Mouse (Mus musculus) G1E-ER4 (cell line): Measurements from ENCODE around the gene Podn. TPM values are rescaled to one million over a fixed set of nuclear protein-coding genes. Genes with fewer than 3 reads are reported as not detected.

Experiments used
- GATA1 ChIP-seq: IDR thresholded peaks from one replicate; pipeline ENCODE4 v1.8.0; 2012; ENCODE audit warnings: low read length, inconsistent platforms
- polyA plus RNA-seq: library from polyadenylated mRNA; stranded (reverse); fragments of >175 nt; gene quantifications from 2 replicates; pipeline ENCODE4 v1.2.3, GENCODE M21; 2012

Gene Podn
- polyA plus RNA-seq, 1 experiment = not detected

DNA sequence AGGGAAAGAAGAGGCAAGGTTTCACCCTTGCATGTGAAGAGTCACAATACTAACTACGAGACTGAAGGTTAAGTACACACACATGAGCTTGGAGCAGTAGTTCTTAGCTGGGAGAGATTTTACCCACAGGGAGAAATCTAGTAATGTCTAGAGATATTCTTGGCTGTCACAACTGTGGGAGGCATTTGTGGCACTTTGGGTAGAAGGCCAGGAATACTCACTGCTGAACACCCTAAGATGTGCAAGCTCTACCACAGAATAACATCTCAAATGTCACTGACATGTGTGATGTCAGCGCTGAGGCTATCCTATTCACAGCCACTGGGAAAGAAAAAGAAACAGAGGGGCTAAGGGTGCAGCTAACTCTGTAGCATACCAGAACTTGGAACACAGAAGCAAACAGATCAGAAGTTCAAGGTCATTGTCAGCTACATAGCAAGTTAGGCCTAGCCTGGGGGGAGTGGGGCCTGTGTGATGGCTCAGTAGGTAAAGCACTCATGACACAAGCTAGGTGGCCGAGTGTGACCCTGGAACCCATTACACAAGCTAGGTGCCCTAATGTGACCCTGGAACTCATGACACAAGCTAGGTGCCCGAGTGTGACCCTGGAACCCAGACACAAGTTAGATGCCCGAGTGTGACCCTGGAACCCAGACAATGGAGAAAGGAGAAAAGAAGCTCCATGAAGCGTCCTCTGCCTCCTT, 13.1 kb downstream of the Podn start:
- no peak for TF ChIP-seq GATA1

DNA sequence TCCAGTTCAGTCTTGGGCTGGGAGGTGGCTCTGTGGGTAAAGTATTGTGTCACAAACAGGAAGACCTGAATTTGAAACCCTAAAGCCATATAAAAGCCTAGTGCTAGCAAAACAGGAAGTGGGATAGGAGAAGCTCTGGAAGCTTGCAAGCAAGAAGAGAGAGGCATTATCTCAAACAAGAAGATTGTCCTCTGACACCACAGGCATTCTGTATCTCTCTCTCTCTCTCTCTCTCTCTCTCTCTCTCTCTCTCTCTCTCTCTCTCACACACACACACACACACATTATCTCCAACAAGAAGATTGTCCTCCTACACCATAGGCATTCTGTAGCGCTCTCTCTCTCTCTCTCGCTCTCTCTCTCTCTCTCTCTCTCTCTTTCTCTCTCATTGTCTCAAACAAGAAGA, 13.8 kb downstream of the Podn start:
- TF ChIP-seq GATA1 = no peak

DNA sequence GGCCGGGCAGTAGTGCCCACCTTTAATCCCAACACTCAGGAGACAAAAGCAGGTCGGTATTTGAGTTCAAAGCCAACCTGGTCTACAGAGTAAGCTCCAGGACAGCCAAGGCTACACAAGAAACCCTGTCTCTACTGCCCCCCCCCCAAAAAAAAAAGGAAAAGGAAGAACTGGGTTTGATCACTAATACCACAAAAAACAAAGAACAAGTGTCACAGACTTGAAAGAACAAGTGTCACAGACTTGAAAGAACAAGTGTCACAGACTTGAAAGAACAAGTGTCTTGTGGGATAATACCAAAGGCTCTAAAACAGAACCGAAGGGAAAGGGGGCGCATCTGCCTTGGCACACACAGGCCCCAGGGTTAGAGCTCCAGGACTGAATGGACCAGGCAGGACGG, 15.4 kb downstream of the Podn start:
- TF ChIP-seq GATA1 = no peak

DNA sequence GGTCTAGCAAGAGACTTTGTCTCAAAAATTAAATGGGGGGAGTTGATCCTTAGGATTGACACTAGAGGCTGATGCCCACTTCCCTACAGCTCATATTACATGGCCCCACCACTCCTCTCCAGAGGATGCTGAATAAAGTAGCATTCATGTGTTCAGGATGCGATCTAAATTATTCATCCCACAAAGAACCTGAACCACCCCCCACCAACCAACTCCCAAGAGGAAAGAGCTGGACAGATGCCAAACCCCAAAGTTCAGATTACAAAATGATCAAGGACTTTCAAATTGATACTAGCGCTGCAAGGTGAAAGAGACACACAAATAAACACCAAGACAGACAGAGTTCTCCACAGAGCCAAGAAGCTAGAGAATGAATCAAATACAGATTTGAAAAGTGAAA, 16.5 kb downstream of the Podn start:
- no peak for TF ChIP-seq GATA1

DNA sequence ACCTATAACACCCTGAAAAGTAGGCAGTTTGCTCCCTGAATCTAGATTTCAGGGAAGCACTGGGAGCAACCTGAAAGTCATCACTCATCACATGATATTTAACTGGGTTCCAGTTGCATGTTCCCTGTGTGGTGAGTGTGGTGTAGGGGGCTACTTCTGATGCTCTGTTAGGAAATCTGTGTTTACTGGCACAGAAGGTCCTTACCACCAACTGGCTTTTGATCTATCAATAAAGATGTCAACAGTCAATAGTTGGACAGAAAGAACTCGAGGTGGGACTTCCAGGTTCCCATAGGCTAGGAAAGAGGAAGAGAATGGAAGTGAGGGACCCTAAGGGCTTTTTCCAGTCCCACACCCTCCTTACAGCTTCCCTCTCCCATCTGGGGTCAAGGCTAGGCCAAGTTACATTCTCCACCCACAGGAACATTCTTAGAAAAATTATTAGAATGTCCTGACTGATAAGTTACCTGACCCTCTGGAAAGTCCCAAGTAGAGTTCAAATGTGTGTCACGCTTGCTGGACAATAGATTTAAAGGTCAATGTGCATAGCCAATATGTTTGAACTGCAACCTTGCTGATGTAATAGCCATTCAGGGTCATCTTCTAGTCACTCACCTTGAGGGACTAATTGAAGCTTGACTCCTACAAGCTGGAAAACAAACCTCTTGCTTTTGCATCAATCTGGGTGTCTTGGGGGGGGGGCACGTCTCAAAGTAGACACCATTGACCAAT, 18.9 kb downstream of the Podn start:
- TF ChIP-seq GATA1 = no peak

DNA sequence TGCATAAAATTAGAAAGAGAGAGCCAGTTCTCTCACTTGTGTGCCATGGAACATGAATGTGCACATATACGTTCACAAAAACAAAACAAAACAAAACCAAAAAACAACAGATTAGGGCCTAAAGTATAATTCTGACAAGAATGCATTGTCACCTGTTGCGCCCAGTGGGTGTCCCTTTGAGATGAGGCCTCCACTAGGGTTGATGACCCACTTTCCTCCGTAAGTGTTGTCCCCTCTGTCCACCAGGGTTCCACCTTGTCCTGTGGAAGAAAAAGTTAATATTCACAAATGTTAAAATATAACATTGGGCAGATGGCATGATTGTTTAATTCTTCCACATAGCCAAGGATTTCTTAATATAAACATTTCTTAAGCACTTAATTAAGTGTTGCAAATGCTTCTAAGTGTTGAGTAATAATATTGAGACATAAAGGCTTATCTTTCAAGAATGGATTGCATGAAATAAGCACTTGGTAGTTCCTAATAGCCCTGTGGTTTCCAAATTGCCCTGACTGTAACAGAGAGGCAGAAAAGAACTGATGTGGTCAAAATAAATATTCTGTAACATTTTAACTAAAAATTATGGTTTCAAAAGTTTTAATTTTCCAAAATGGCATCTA, 21.9 kb downstream of the Podn start:
- TF ChIP-seq GATA1 = no peak

DNA sequence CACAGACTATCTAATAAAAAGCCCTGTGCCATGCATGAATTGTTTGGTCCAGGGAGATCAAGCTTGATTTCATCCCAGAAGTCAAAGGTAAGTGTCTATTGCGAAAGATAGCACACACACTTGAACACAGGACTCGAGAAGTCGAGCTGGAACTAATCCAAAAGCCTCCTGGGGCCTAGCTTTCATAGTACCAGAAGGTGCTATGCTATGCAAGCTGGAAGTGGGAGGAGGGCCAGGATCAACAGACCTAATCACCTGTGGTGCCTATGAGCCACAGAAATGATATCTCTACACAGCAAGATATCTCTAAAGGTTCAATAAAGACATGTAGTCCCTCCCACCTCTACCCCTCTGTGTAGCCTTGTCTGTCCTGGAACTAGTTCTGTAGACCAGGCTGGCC, 24.2 kb downstream of the Podn start:
- TF ChIP-seq GATA1 = no peak

DNA sequence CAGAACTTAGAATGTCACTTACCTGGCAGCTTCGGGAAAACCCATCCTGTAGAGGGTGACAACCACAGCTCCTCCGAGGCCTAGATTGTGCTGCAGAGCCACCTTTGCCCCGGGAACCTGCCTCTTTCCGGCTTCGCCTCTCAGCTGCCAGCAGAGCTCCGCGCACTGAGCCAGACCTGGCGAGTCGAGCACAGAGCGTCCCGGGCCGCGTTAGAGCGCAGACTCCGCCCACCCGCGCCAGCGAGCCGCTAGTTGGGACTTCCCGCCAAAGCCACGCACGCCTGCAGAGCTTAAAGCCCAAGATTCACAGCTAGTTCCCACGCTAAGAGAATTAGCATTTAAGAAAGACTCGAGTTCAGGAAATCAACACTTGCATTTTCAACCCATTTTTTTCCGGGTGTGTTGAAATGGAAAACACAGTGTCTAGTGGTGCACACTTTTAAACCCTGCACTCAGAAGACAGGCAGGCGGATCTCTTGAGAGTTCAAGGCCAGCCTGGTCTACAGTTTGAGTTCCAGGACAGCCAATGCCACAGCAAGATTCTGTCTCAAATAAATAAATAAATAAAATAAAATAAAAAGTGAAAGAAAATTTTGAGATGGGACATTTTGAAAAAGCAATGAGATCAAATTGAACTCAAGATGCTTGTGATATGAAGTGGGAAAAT, 24.9 kb downstream of the Podn start:
- TF ChIP-seq GATA1 = no peak

DNA sequence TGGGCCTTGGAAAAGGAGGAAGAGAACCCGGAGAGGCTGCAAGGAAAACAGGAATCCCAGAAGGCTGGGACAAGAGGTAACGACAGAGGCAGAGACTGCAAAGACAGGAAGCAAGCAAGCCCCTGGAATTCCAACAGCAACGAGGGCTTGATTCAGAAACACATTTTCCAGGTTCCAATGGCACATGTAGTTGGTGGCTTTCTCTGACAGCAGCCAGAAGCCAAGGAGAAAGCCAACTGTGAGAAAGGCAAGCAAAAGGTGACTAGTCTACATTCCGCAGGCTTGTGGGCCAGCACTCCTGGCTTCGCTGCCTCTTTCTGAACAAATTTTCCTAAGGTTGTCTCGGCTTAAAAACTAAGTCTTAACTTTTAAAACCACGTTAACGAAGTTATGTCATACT, 25.5 kb downstream of the Podn start:
- no peak for TF ChIP-seq GATA1

DNA sequence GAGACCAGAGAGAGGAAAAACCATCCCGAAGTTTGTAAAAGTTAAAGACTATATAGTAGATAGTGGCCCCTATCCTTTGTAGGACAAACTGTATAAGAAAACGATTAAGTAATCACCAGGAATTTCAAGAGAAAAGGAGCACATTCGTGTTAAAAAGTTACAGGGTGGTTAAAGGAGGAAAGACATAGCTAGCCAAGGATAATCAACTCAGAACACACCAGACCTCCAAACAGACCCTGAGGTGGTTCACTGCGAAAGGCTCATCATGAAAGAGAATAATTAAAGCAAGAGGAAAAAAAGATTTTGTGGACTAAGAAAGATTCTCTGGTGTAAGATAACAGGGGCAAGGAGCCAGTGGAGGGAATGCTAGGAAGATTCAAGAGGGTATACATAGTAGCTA, 26.0 kb downstream of the Podn start:
- no peak for TF ChIP-seq GATA1

DNA sequence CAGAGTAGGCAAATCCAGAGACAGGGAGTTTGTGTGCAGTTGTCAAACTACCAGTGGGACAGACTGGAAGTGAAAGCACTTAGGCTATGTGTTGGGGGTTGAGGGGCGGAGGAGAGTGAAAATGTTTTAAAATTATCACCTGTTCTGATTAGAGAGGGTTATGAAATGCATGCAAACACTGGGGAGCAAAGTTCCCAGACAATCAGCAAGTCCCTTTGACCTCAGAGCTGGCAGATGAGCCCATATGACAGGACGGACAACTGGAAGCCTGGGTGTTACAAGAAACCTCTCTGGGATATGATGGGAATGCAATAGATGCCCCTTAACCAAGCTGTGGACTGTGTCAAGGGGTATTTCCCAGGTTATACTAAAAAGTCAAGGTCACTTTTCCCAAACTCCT, 28.2 kb downstream of the Podn start:
- no peak for TF ChIP-seq GATA1

DNA sequence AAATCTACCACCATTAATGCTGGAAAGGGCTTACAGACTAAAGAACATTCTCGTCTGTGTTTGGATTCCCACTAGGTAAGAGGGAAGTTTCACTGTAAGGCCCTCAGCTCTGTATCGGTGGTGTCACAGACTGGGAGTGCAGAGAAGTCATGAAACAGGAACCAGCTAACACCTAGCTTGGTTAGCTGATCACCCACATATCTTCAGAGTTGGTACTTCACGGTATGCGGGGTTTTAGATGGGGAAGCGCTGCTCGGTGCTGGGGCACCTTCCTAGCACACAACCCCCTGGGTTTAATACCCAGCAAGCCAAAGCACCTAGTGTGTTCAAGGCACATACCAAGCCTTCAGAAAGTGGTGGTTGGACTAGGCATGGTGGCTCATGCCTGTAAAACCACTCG, 29.0 kb downstream of the Podn start:
- no peak for TF ChIP-seq GATA1

DNA sequence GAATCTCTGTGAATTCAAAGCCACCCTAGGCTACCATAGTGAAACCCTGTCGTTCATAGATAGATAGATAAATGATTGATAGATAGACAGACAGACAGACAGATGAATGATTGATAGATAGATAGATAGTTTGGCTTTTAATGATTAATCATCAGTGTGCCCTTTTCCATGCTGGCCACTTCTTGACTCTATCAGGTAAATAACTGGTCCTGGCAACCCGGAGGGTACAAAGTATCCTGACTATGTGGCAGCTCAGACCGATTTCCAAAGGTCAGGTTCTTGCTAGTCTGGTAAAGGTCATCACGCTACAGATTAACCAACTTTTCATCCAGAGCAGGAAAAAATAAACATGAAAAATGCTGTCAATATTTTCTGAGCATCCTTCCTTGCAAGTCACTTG, 29.7 kb downstream of the Podn start:
- no peak for TF ChIP-seq GATA1

DNA sequence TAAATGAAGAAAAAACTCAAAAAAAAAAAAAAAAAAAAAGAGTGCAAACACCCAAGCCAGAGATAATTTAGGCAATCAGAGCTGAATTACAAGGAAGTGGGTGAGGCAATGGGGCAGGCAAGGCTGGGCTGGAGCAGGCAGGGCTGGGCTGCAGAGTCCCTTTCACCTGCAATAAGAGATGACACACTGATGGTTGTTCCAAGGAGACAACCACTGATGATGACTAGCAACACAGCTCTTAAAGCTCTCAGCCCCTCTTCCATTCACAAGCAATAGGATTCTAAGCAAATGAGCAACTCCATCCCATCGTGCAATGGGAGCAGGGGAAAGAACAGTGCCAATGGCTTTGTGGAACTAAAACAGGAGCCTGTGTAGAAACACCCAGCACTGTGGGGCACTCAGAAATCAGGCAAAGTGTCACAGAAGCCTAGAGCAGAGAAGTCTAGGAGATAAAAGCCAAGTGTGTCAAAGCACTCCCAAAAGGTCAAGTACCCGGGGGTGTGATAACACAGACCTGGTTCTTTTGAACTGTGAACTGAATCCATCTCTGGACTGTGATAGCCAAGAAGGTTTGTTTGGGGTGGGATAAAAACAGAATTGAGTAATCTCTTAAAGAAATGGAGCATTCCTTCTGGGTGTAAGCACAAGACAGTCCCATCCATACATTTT, 30.9 kb downstream of the Podn start:
- no peak for TF ChIP-seq GATA1

DNA sequence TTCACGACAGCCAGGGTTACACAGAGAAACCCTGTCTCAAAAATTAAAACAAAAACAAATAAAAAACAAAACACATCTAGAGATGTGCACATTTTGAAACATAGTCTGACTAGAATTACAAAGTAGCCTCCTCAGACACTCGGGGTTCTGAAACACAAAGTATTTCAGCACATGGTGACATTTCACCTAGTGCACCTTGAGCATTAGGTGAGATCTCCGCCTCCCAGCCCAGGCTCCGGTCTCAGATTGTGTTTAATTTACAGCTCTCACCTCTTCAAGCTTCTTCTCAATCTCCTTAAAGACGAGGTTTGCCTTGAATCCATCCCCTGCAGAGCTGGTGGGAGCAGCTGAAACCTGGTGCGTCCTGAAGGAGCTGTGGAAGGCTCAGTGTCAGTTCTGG, 32.6 kb downstream of the Podn start:
- no peak for TF ChIP-seq GATA1

DNA sequence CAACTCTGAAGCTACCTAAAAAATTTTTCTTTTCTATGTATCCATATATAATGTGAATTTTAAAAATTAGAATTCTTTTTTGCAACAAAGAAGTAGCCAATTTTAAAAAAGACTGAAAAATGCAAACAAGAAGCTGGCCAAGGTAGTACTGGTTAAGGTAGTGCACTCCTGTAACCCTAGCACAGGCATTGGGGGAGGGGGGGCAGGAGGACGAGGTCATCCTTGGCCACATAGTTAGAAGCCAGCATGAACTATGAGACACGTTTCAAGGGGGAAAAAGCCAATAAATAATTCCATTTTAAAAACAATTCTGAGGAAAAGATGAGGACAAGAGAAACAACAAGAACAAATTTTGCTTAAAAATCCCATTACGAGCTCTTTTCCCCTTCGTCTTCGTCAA, 33.7 kb downstream of the Podn start:
- no peak for TF ChIP-seq GATA1
